Mouse (Mus musculus) heart, adult 2 months (tissue): Measurements from ENCODE around the gene Ppp1r35.

Experiments used
- CTCF ChIP-seq: fragments of 200-600 bp; IDR thresholded peaks from 2 replicates; pipeline ENCODE4 v1.8.1; 2022; ENCODE audit warnings: antibody characterized with exemption, mild to moderate bottlenecking, moderate library complexity
- EP300 ChIP-seq: fragments of 200-500 bp; IDR thresholded peaks from 2 replicates; pipeline ENCODE4 v1.6.1; 2011; ENCODE audit warnings: low read depth, low read length, control low read depth; ENCODE audit not compliant: insufficient read depth
- POLR2A ChIP-seq: fragments of 200-500 bp; IDR thresholded peaks from 2 replicates; pipeline ENCODE4 v1.6.1; 2011; ENCODE audit warnings: mild to moderate bottlenecking, low read depth, low read length, control low read depth; ENCODE audit not compliant: insufficient read depth

GRCm38 (mm10) chr5:137791553-137791952 lies 12.9 kb downstream of the Ppp1r35 start:
- TF ChIP-seq CTCF (peak; percentile 73), POLR2A (no peak), EP300 (no peak)
